ENCODE assay signal across 8 mouse cellular contexts in the genomic region with DNA sequence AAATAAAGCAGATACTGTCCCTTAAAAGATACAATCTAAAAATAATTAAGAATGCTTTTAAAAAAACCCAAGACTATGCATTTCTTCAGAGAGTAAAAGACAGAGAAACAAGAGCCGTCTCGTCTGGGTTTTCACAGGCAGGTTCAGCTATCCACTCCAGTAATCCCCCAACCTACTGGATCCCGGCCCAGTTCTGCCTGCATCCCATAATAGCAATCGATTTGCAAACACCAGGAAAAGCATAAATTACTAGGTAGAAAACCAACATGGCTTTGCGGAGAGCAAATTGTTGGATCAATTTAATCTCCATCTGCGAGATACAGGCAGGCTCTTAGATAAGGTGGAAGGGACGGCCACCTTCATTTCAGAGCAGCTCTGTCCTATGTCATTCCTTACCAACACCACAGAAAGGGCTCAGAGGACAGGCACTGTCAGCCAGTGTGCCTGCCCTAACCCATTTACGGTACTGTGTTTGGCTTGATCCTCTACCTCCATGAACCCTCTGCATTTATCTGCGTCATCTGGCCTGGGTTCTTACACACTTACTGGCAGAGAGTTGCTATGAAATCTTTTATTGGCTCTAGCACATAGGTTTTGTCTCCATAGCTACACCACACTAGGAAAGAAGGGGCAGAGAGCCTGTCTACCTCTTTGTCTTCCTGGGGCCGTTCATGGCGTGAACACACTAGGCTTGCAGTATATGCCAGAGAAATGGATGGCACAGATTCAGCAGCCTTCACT.
A peak's percentile ranks its signal among the peaks of the same experiment; 100 is the strongest.
DNase-seq lines count a peak whose midpoint lies in the region; ATAC-seq lines count a peak whose summit lies in the region.

No protein-coding gene starts in this region.

- H3K36me3 ChIP-seq in embryonic facial prominence, embryonic 12.5 days = peaks cover 5% of the 10 kb centered on the region; the same call in 1 of the 2 replicates
- H3K36me3 ChIP-seq in embryonic facial prominence, embryonic 10.5 days (replicated peaks) = 0 out of 2 replicates have a peak, but pooled peaks cover 4% of the 10 kb centered on the region
- peaks cover 4% of the 10 kb centered on the region; the same call in 1 of the 2 replicates for H3K36me3 ChIP-seq in lung, embryonic 15.5 days
- no peaks in the 10 kb centered on the region for H3K36me3 ChIP-seq in hindbrain, embryonic 14.5 days (replicated peaks; ENCODE audit: control insufficient read depth, insufficient read depth)
- H3K36me3 ChIP-seq in neural tube, embryonic 14.5 days (ENCODE audit: control insufficient read depth, insufficient read depth, low read length) = no peaks in the 10 kb centered on the region

- WGBS in embryonic facial prominence, embryonic 12.5 days = 69% methylated on average over 11 of the region's 11 CpGs
- WGBS in embryonic facial prominence, embryonic 10.5 days = 86% methylated on average over 11 of the region's 11 CpGs
- WGBS in lung, embryonic 15.5 days = 57% methylated on average over 11 of the region's 11 CpGs
- WGBS in hindbrain, embryonic 14.5 days = 52% methylated on average over 11 of the region's 11 CpGs
- 51% methylated on average over 11 of the region's 11 CpGs for WGBS in neural tube, embryonic 14.5 days

- H3K9me3 ChIP-seq in embryonic facial prominence, embryonic 12.5 days = no peaks in the 10 kb centered on the region
- no peaks in the 10 kb centered on the region for H3K9me3 ChIP-seq in embryonic facial prominence, embryonic 10.5 days
- H3K9me3 ChIP-seq in lung, embryonic 15.5 days = no peaks in the 10 kb centered on the region
- H3K9me3 ChIP-seq in hindbrain, embryonic 14.5 days (ENCODE audit: control insufficient read depth, low read length) = no peaks in the 10 kb centered on the region
- no peaks in the 10 kb centered on the region for H3K9me3 ChIP-seq in neural tube, embryonic 14.5 days (ENCODE audit: control insufficient read depth, low read length)

- H3K27ac ChIP-seq in embryonic facial prominence, embryonic 12.5 days = peak overlapping the region; percentile 36; the same call in 1 of the 2 replicates
- H3K27ac ChIP-seq in embryonic facial prominence, embryonic 10.5 days (replicated peaks) = no peak overlapping the region
- H3K27ac ChIP-seq in lung, embryonic 15.5 days = peak overlapping the region; percentile 52
- H3K27ac ChIP-seq in hindbrain, embryonic 14.5 days = peak overlapping the region; percentile 72
- peak overlapping the region; percentile 60 for H3K27ac ChIP-seq in neural tube, embryonic 14.5 days (ENCODE audit: low read depth, low read length)

- no peak overlapping the region for H3K4me3 ChIP-seq in embryonic facial prominence, embryonic 12.5 days
- H3K4me3 ChIP-seq in embryonic facial prominence, embryonic 10.5 days = no peak overlapping the region
- no peak overlapping the region for H3K4me3 ChIP-seq in lung, embryonic 15.5 days
- no peak overlapping the region for H3K4me3 ChIP-seq in hindbrain, embryonic 14.5 days (replicated peaks; ENCODE audit: low read length)
- no peak overlapping the region for H3K4me3 ChIP-seq in neural tube, embryonic 14.5 days (ENCODE audit: low read depth, low read length)

- H3K9ac ChIP-seq in embryonic facial prominence, embryonic 12.5 days = no peak overlapping the region
- no peak overlapping the region for H3K9ac ChIP-seq in lung, embryonic 15.5 days
- H3K9ac ChIP-seq in hindbrain, embryonic 14.5 days = no peak overlapping the region
- H3K9ac ChIP-seq in neural tube, embryonic 14.5 days (replicated peaks; ENCODE audit: low read depth, low read length) = no peak overlapping the region

- peaks cover 34% of the 10 kb centered on the region for H3K4me1 ChIP-seq in embryonic facial prominence, embryonic 12.5 days
- peaks cover 25% of the 10 kb centered on the region for H3K4me1 ChIP-seq in embryonic facial prominence, embryonic 10.5 days
- H3K4me1 ChIP-seq in lung, embryonic 15.5 days = peaks cover 42% of the 10 kb centered on the region
- H3K4me1 ChIP-seq in hindbrain, embryonic 14.5 days (replicated peaks; ENCODE audit: control insufficient read depth, insufficient read depth, low read length) = peaks cover 17% of the 10 kb centered on the region
- H3K4me1 ChIP-seq in neural tube, embryonic 14.5 days (ENCODE audit: control insufficient read depth, insufficient read depth, low read length) = peaks cover 9% of the 10 kb centered on the region; the same call in 1 of the 2 replicates

- ATAC-seq in embryonic facial prominence, embryonic 12.5 days (ENCODE audit: insufficient number of reproducible peaks, insufficient read depth, low FRiP score, low TSS enrichment) = no peak
- ATAC-seq in lung, embryonic 15.5 days (ENCODE audit: borderline replicate concordance, extremely low read depth, low FRiP score, low TSS enrichment) = no peak
- ATAC-seq in hindbrain, embryonic 14.5 days (ENCODE audit: low FRiP score) = peak; percentile 82
- peak; percentile 84 for ATAC-seq in neural tube, embryonic 14.5 days (ENCODE audit: low read depth)

- no peak for DNase-seq in embryonic facial prominence, embryonic 10.5 days (ENCODE audit: low spot score)
- no peak for DNase-seq in lung, postnatal 10 days
- DNase-seq in hindbrain, embryonic 14.5 days (ENCODE audit: low spot score) = peak; percentile 43
- DNase-seq in c-Kit-positive CD71-positive TER-119-positive erythroid progenitor cells, embryonic 14.5 days (ENCODE audit: low spot score) = no peak
- no peak for DNase-seq in ovary, postnatal 36 days (ENCODE audit: low spot score)

- no peaks in the 10 kb centered on the region for H3K27me3 ChIP-seq in embryonic facial prominence, embryonic 12.5 days
- no peaks in the 10 kb centered on the region for H3K27me3 ChIP-seq in embryonic facial prominence, embryonic 10.5 days (replicated peaks; ENCODE audit: low read depth, poor library complexity, severe bottlenecking)
- H3K27me3 ChIP-seq in lung, embryonic 15.5 days = no peaks in the 10 kb centered on the region
- H3K27me3 ChIP-seq in hindbrain, embryonic 14.5 days (ENCODE audit: control insufficient read depth, insufficient read depth, low read length) = no peaks in the 10 kb centered on the region
- H3K27me3 ChIP-seq in neural tube, embryonic 14.5 days (ENCODE audit: control insufficient read depth, insufficient read depth, low read length) = no peaks in the 10 kb centered on the region

- H3K4me2 ChIP-seq in embryonic facial prominence, embryonic 12.5 days (replicated peaks) = no peak overlapping the region
- no peak overlapping the region for H3K4me2 ChIP-seq in lung, embryonic 15.5 days
- H3K4me2 ChIP-seq in hindbrain, embryonic 14.5 days (replicated peaks) = 0 out of 2 replicates have a peak overlapping the region, but pooled peaks have one; percentile 6
- no peak overlapping the region; the same call in 1 of the 2 replicates for H3K4me2 ChIP-seq in neural tube, embryonic 14.5 days (ENCODE audit: low read depth, low read length)

Comparison
In these comparisons a context has a peak if more than half of its experiments do, and no peak if none do; other contexts are left out.
1. ATAC-seq: peak in hindbrain, embryonic 14.5 days (single experiment) and neural tube, embryonic 14.5 days (single experiment); none in embryonic facial prominence, embryonic 12.5 days (single experiment) and lung, embryonic 15.5 days (single experiment).